Mouse (Mus musculus) heart, postnatal 0 days (tissue): Measurements from ENCODE around the gene Snrpg.

Experiments used
- CTCF ChIP-seq: IDR thresholded peaks from 2 replicates; pipeline ENCODE4 v1.5.1; 2016; ENCODE audit warnings: antibody characterized with exemption, control low read depth, low read depth
- EP300 ChIP-seq: IDR thresholded peaks from 2 replicates; pipeline ENCODE4 v1.6.1; 2016; ENCODE audit warnings: antibody characterized with exemption, low read depth

- TF ChIP-seq CTCF, result 0 out of 2 replicates have a peak, but pooled peaks have one; percentile 5
- no peak for TF ChIP-seq EP300
Observed at GRCm38 (mm10) chr6:86370093-86370713, 901 bp upstream of the Snrpg start.
